Mouse (Mus musculus) midbrain, embryonic 14.5 days (tissue): Measurements from ENCODE around the gene Gm11214. TPM values are rescaled to one million over a fixed set of nuclear protein-coding genes. Genes with fewer than 3 reads are reported as not detected.

Source experiments
- ATAC-seq: fragments of 200-750 bp; cut with Nextera tagmentation; 2 replicates; pipeline ENCODE4 v1.8.0; 2017; ENCODE audit warnings: moderate number of reproducible peaks, moderate library complexity; ENCODE audit not compliant: low FRiP score, low TSS enrichment
- DNase-seq: peaks from one replicate; pipeline ENCODE4 v3.0.0-alpha.2; 2015
- H3K27ac ChIP-seq: fragments of 300-500 bp; sonication (generic); replicated peaks from 2 replicates; pipeline ENCODE4 v1.5.1; 2014; ENCODE audit warnings: mild to moderate bottlenecking, low read depth, low read length, moderate library complexity
- H3K27me3 ChIP-seq: fragments of 300-500 bp; sonication (generic); 2 replicates; pipeline ENCODE4 v1.6.1; 2014; ENCODE audit warnings: low read length, control low read depth, mixed read lengths; ENCODE audit not compliant: control insufficient read depth, insufficient read depth
- H3K36me3 ChIP-seq: fragments of 300-500 bp; sonication (generic); 2 replicates; pipeline ENCODE4 v1.6.1; 2014; ENCODE audit warnings: low read length, control low read depth; ENCODE audit not compliant: control insufficient read depth, insufficient read depth
- H3K4me1 ChIP-seq: fragments of 300-500 bp; sonication (generic); 2 replicates; pipeline ENCODE4 v1.6.1; 2014; ENCODE audit warnings: mild to moderate bottlenecking, antibody characterized with exemption, low read length, control low read depth; ENCODE audit not compliant: control insufficient read depth, insufficient read depth
- H3K4me2 ChIP-seq: fragments of 300-500 bp; sonication (generic); 2 replicates; pipeline ENCODE4 v1.6.1; 2014; ENCODE audit warnings: mild to moderate bottlenecking, low read length, moderate library complexity
- H3K4me3 ChIP-seq: fragments of 300-500 bp; sonication (generic); replicated peaks from 2 replicates; pipeline ENCODE4 v1.5.1; 2014; ENCODE audit warnings: low read depth, low read length
- H3K9ac ChIP-seq: fragments of 300-500 bp; sonication (generic); replicated peaks from 2 replicates; pipeline ENCODE4 v1.6.1; 2014; ENCODE audit warnings: mild to moderate bottlenecking, low read length, moderate library complexity
- H3K9me3 ChIP-seq: fragments of 300-500 bp; sonication (generic); 2 replicates; pipeline ENCODE4 v1.6.1; 2016; ENCODE audit warnings: low read length, control low read depth, mixed read lengths; ENCODE audit not compliant: control insufficient read depth
- WGBS: fragments of 180-500 bp; shearing (Covaris S2); extraction: QIAGEN DNeasy Blood & Tissue Kit; methylation state at CpG from one replicate; pipeline ENCODE4 v1.1.7; 2014; 5-methylcytosine and 5-hydroxymethylcytosine counted together
- polyA plus RNA-seq: library from polyadenylated mRNA; unstranded; fragments of >200 nt; fragmentation: Nextera tagmentation; extraction: Ambion mirVana; gene quantifications from 2 replicates; pipeline ENCODE4 v1.2.1, GENCODE M21; 2014

The Gm11214 gene
- polyA plus RNA-seq, 1 experiment from 2014 or later = not detected

- Histone ChIP-seq H3K4me2 (no peak overlapping the region), H3K27ac (no peak overlapping the region), H3K9ac (no peak overlapping the region), H3K9me3 (no peaks in the 10 kb centered on the region), H3K4me3 (no peak overlapping the region), H3K27me3 (no peaks in the 10 kb centered on the region), H3K4me1 (no peaks in the 10 kb centered on the region), H3K36me3 (no peaks in the 10 kb centered on the region)
- ATAC-seq (no peak), DNase-seq (no peak)
Measured at GRCm38 (mm10) chr4:63643956-63644726, 19.0 kb downstream of the Gm11214 start.

GRCm38 (mm10) chr4:63639842-63640241, 23.3 kb downstream of the Gm11214 start:
- 86% methylated on average over 2 of the region's 2 CpGs for WGBS

GRCm38 (mm10) chr4:63638603-63639002, 24.6 kb downstream of the Gm11214 start:
- no peak overlapping the region for H3K4me2 ChIP-seq
- no peak overlapping the region for H3K4me3 ChIP-seq
- H3K4me1 ChIP-seq = no peaks in the 10 kb centered on the region
- DNase-seq = no peak
- WGBS = 81% methylated on average over 1 of the region's 1 CpGs
- no peak for ATAC-seq
- H3K9me3 ChIP-seq = no peaks in the 10 kb centered on the region
- no peak overlapping the region for H3K27ac ChIP-seq
- no peak overlapping the region for H3K9ac ChIP-seq
- no peaks in the 10 kb centered on the region for H3K27me3 ChIP-seq
- no peaks in the 10 kb centered on the region for H3K36me3 ChIP-seq

More at GRCm38 (mm10) chr4:63639842-63640241, 23.3 kb downstream of the Gm11214 start:
- Histone ChIP-seq H3K9me3 (no peaks in the 10 kb centered on the region), H3K36me3 (no peaks in the 10 kb centered on the region), H3K9ac (no peak overlapping the region), H3K4me2 (no peak overlapping the region), H3K27me3 (no peaks in the 10 kb centered on the region), H3K4me1 (no peaks in the 10 kb centered on the region), H3K4me3 (no peak overlapping the region), H3K27ac (no peak overlapping the region)
- no peak for ATAC-seq
- no peak for DNase-seq

DNA sequence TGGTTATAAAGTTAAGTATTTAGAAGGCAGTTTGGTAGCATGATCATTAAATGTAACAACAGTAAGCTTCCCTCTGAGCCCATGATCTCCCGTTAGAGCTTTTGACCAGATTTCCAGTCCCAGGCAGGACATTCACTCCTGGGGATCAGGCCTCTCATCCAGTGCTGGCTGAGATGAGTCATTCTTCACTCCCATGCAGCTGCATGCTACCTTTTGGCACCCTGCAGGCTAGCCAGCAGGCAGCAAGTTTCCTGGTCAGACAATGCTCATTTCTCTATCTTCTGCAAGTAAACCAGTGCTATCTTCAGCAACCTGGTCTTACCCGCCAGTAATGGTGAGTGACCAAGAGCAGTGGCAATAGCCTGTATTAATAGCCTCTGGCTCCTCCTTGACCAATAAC, 30.0 kb downstream of the Gm11214 start:
- no peaks in the 10 kb centered on the region for H3K4me1 ChIP-seq
- no peaks in the 10 kb centered on the region for H3K27me3 ChIP-seq
- no peak for DNase-seq
- no peak overlapping the region for H3K4me3 ChIP-seq
- no peak overlapping the region for H3K4me2 ChIP-seq
- H3K36me3 ChIP-seq = no peaks in the 10 kb centered on the region
- no peaks in the 10 kb centered on the region for H3K9me3 ChIP-seq
- no peak overlapping the region for H3K27ac ChIP-seq
- H3K9ac ChIP-seq = no peak overlapping the region
- WGBS = 87% methylated on average over 2 of the region's 2 CpGs
- no peak for ATAC-seq

DNA sequence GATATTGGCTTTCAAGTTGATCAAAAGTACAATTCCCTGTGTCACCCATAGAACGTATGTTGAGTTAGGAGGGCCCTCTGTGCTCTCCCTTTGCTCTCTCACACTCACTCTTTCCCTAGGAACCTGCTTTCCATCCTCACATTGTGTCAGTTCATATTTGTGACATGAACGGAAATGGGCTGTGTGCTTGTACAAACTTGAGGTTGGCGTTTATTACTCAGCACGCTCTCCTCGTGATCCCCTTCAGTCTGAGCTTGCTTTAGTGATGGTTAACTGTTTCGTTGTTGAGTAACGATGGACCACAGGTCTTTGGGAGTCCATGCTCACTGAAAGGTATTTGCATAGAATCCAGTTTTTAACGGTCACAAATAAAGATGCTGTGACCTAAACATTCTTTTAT, 36.1 kb downstream of the Gm11214 start:
- Histone ChIP-seq H3K4me1 (no peaks in the 10 kb centered on the region), H3K27me3 (no peaks in the 10 kb centered on the region), H3K4me2 (no peak overlapping the region), H3K4me3 (no peak overlapping the region), H3K9ac (no peak overlapping the region), H3K9me3 (no peaks in the 10 kb centered on the region), H3K27ac (no peak overlapping the region), H3K36me3 (no peaks in the 10 kb centered on the region)
- DNase-seq = no peak
- no peak for ATAC-seq
- 90% methylated on average over 8 of the region's 8 CpGs for WGBS

DNA sequence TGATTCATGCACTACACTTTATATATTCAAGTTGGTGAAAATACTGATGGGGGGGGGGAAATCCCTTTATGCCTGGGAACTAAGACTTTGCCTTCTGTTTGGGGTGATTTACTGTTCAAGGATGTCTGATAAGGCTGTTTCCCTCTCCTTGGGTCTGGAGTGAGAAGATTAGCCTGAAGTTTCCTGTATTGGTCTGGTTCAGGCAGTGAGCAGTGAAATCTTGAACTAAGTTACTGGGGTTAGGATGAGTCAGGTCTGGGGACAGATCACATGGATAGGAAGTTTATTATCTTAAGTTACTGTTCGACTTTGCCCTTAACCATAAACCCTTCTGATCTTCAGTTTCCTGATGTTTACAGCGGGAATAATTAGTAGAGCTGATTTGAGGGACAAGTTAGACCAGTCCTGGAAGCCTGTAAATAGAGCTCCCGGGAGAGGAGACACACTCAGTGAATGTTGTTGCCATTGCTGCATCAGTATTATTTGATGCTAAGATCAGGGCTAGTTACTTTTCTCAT, 37.6 kb downstream of the Gm11214 start:
- Histone ChIP-seq H3K4me3 (no peak overlapping the region), H3K27ac (no peak overlapping the region), H3K9ac (no peak overlapping the region), H3K27me3 (no peaks in the 10 kb centered on the region), H3K4me1 (no peaks in the 10 kb centered on the region), H3K36me3 (no peaks in the 10 kb centered on the region), H3K9me3 (no peaks in the 10 kb centered on the region), H3K4me2 (no peak overlapping the region)
- ATAC-seq = no peak
- WGBS = 79% methylated on average over 3 of the region's 3 CpGs
- no peak for DNase-seq

DNA sequence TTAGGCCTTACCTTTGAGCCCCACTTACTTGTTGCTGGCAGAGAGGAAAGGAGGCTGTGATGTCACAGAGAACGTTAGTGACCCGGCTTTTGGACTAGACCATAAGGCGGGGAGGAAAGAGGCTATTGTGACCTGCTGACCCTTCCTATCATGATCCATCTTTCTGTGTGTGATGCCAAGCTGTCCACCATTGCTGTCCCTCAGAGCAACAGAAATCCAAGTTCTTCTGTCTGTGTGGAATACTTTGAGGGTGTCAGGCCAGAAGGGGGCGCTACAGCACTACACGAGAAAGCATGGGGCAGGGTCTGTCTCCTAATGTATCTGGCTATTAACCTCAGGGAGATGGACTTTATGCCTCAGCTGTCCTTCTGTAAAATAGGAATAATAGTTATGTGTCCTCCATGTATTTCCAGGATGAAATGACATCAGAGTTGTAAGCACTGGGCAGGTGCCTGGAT, 40.8 kb downstream of the Gm11214 start, which contains the start of gene Tex48:
Gene Tex48 (minus strand): TSS at position 51 of the 458 bp plus-strand sequence.
- Histone ChIP-seq H3K27me3 (no peaks in the 10 kb centered on the region), H3K27ac (no peak within 1 kb of the TSS), H3K4me1 (no peaks in the 10 kb centered on the region), H3K4me2 (no peak within 1 kb of the TSS), H3K9me3 (no peaks in the 10 kb centered on the region), H3K9ac (no peak within 1 kb of the TSS), H3K4me3 (no peak within 1 kb of the TSS), H3K36me3 (no peaks in the 10 kb centered on the region)
- WGBS = 58% methylated on average over 5 of the region's 5 CpGs
- DNase-seq (peak; percentile 21), ATAC-seq (no peak)

DNA sequence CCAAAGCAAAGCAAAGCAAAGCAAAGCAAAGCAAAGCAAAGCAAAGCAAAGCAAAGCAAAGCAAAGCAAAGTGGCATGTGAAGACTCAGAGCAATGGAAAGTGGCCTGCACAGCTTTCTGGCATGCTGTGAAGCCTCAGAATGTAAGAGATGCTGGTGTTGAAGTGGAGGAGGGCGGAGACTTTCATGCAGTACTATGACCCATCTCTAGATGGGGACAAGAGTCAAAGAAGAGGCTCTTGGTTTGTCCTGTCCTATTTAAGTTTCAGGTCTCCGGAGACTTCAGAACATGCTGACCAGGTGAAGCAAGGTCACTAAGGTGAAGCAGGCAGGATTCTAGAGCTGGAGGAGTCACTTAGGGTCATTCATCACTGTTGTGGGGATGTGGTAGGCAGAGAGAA, 41.3 kb downstream of the Gm11214 start:
- WGBS = 89% methylated on average over 2 of the region's 2 CpGs
- no peaks in the 10 kb centered on the region for H3K36me3 ChIP-seq
- no peak overlapping the region for H3K9ac ChIP-seq
- H3K4me2 ChIP-seq = no peak overlapping the region
- H3K27ac ChIP-seq = no peak overlapping the region
- no peak overlapping the region for H3K4me3 ChIP-seq
- ATAC-seq (no peak), DNase-seq (no peak)
- H3K27me3 ChIP-seq = no peaks in the 10 kb centered on the region
- no peaks in the 10 kb centered on the region for H3K4me1 ChIP-seq
- no peaks in the 10 kb centered on the region for H3K9me3 ChIP-seq
